Mouse (Mus musculus) heart, adult 11 months (tissue): ENCODE results near the gene Majin.
A peak's percentile ranks its signal among the peaks of the same experiment; 100 is the strongest.

ENCODE experiments used
- DNase-seq: peaks from one replicate; pipeline ENCODE4 v3.0.0; 2022

Gene Majin

DNA sequence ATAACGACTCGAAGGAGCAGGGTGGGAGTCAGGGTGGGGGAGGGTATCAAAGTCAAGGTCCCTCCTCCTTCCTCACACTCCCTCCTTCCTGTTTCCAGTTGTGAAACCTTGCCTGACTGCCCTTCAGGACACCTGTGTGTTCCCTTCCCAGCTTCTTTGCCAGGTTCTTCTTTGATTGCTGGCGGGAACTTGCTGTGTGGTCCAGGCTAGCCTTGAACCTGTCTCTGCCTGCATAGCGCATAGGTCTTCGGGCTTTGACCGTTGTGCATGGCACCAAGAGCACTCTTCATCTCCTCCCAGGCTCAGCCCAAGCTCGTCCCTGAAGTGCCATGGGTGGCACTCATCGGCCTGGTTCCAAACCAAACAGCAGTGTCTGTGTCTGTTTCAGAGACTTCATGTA is 80.8 kb downstream of the Majin start:
- DNase-seq, result no peak

DNA sequence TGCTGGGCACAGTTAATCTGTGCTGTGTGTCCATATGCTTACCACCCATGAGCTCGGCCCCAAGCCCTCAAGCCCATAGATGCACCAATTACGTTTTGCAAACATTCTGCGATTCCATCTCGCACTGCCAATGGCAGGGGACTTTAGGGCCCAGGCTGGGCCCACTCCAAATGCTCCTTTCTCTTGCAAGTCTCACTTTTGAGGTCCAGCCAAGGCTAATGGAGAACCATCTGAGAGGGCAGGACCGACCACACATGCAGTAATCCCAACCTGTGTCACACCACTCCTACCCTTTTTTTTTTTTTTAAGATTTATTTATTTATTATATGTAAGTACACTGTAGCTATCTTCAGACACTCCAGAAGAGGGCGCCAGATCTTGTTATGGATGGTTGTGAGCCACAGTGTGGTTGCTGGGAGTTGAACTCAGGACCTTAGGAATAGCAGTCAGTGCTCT is 81.6 kb downstream of the Majin start:
- no peak for DNase-seq

DNA sequence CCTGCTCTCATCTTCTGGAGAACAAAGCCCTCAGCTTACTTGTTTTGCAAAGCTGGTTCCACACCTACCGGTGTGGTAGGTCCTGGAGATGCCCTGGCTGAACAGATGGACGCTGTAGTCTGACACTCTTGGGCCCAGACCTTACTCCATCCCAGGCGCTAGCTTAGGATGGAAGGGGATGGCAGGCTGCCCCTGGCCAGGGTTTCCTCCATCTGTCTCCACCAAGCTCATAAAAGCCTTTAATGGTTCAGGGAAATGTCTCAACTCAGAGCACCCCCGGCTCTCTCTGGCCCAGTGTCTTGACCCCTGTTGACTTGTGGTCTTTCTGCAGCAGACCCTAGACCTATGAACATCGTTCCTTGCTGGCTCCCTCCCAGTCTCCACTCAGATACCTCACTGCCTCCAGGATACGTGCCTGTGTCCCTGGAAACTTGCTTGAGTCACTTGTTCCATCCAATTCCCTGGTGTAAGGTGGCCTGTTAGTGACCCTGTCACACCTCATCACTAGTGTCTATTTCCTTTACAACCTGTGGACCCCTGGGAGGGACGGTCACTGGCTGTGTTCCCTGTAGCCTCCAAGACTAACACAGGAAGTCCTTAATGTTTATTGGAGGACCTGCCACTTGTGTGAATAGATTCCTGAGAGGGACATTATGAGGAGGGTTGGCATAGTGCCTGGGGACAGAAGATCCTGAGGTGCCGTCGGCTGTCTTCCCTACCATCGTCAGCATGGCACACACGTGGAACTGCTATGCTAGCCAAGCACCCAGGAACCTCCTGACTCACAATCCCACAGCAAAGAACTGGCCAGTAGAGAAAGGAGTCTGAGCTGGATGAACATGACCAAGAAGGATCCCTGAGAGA is 83.3 kb downstream of the Majin start:
- peak; percentile 98 for DNase-seq

DNA sequence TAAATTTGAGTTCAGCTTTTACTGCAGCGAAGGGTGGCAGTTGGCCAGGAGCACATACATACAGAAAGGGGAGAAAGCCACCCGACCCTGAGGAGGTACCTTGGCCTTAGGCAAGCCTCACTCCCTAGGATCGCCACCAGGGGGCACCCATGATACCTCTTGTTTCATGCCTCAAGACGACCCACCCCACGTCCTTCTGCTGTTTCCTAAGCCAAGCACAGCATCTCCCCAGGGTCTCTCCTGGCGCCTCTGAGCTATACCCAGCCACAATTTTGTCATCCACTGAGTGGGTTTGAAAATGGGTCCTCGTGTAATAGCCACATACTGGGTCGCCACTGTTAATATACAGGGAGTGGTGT is 84.0 kb downstream of the Majin start:
- peak; percentile 99 for DNase-seq

GRCm38 (mm10) chr19:6268670-6269132 is 84.5 kb downstream of the Majin start:
- peak; percentile 95 for DNase-seq

- no peak for DNase-seq
Observed at GRCm38 (mm10) chr19:6269798-6270475, 85.7 kb downstream of the Majin start.

DNA sequence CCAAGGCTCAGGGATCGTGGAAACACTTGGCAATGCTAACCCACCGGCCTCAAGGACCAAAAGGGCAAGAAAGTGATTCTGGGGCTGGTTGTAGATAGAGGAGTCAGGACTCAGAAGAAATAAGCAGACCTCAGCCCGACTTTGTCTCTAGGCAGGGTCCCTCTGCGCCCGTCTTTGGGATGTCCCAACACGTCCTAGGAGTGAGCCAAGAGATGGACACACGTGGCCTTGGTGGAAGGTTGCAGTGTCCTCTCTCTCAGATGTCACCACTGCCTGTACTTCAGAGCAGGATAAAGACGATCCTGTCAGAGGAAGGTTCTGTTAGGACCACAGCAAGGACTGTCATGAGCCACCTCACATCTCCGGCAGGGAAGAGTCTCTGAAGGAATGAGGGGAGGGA is 86.5 kb downstream of the Majin start:
- DNase-seq, result no peak

- no peak for DNase-seq
Observed at GRCm38 (mm10) chr19:6271206-6271605, 87.0 kb downstream of the Majin start.

- no peak for DNase-seq
Observed at GRCm38 (mm10) chr19:6272053-6272452, 87.9 kb downstream of the Majin start.

- peak; percentile 96 for DNase-seq
Observed at GRCm38 (mm10) chr19:6272738-6273137, 88.5 kb downstream of the Majin start.

- no peak for DNase-seq
Observed at GRCm38 (mm10) chr19:6273592-6273991, 89.4 kb downstream of the Majin start.
